Mouse (Mus musculus) lung, postnatal 4 days (tissue): ENCODE measurements at regions not wholly inside any gene's neighbourhood (a gene's known extent, or its start where the extent isn't known, plus 50 kb on each side); places are given as distances from the start of the nearest gene placed in this dataset.

Source experiments
- DNase-seq, 2 experiments: peaks; one replicate each; pipeline ENCODE4 v3.0.0; 2021

GRCm38 (mm10) chr4:81823566-81823965, 381.0 kb upstream of the Mpdz start:
- no peak for DNase-seq

- DNase-seq, result no peak
Measured at GRCm38 (mm10) chr4:81789274-81789673, 346.7 kb upstream of the Mpdz start.

- no peak for DNase-seq
Measured at GRCm38 (mm10) chr4:81788636-81789035, 346.0 kb upstream of the Mpdz start.

GRCm38 (mm10) chr4:81781971-81782370, 339.4 kb upstream of the Mpdz start:
- no peak for DNase-seq

DNA sequence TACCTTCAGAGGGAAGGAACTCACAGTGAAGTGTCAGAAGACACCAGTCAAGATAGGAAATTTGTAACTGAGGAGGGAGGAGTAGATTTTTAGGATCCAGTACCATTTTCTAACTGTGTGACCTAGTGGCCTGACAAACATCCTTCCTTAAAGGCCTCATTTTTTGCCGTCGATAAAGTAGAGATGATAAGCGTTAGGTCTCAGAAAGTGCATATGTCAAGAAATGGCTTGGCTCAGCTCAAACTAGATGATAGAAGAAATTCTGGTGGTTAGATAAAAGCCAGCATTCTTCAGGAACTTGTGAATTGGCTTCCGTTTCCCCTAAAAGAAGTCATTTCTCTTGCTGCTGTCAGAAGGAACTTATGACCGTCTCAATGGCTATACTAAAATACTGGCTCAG, 324.1 kb upstream of the Mpdz start:
- no peak for DNase-seq

- peak in 1 of 2 experiments; percentile 35 for DNase-seq
Measured at GRCm38 (mm10) chr4:81764026-81764867, 321.6 kb upstream of the Mpdz start.

DNA sequence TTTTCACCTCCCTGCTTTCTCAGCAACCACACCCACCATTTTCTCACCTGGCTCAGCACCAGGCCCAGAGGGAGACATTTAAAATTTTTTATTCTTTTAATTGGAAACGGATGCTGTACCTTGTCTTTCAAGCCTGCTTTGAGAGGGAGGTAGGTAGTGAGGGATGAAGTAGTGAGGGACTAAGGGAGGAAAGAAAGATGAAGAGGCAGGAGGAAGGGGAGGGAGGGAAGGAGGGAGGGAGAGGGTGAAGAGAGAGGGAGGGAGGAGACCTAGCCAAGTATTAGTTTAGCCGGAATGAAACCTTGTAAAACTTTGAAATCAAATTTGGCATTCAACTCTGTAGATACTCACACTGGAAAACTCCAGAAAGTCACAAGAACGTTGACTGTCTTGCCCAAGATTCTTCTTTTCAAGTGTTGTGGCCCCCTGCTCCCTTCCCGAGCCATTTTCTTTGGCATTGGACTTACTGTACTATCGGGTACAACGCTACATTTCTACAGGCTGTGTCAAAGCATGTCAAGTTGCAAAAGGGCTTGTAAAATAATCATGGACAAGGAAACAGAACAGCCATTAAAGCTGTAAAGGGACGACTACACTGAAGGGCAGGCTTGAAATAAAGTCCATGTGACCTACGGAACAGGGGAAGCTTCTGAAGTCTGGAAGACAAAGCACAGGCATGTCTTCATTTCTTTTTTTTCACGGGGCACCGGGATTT, 320.9 kb upstream of the Mpdz start:
- no peak for DNase-seq

DNA sequence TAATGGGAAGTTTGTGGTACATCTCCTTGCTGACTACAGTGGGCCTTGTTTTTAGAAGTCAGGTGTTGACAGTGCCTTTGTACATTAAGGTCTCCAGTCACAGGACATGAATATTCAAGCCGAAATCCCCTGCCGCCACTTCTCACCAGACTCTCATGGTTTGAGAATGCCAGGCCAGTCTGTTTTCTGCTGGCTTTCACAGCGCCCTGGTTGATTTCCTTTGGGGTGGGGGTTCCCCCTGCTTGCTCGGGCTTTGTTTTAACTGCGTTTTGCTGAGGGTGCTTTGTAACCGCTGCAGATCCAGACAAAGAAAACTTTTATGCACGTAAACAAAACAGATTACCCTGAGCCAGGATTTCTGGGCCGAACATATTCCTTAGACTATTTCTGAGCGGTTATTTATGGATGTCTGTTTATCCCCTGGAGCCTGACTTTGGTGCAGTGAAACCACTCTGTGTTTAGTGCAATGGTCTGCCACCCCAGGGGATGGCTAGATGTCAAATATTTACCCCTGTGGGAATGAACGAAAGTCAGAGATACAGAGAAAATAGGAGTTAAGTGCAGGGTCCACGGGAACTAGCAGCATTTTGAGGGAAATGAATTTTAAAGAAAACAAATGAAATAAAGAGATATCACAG, 320.1 kb upstream of the Mpdz start:
- DNase-seq, result no peak

GRCm38 (mm10) chr4:81757905-81758304, 315.3 kb upstream of the Mpdz start:
- DNase-seq, result no peak

GRCm38 (mm10) chr4:81744629-81745509, 302.3 kb upstream of the Mpdz start:
- peak; percentile 65 to 88 for DNase-seq

DNA sequence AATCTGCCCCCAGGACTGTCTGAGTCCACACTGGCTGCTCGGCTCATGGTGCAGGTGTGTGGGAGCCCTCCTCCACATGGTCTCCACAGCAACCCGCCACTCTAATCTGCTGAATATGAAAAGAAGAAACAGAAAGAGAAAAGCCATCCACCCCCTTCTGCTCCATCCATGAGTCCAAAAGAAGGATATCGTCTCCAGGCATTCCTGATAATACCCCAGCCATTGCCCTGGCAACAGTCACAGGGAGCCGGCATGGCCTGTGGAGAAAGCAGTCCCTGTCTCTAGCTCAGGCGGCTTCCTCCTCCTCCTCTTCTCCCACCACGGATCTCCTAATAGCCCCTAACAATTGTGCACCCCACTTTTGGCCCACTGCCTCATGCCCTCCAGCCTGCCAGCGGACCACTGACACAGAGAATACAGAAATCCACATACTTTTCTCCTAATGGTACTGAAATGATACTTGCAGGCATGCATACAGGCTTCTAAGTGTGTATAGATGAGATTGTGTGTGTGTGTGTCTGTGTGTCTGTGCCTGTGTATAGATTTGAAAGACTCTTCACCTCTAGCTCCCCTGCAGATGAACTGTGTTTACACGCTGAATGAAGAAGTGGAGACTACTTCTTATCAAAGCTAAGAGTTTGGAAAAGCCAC, 301.5 kb upstream of the Mpdz start:
- peak; percentile 15 to 49 for DNase-seq

DNA sequence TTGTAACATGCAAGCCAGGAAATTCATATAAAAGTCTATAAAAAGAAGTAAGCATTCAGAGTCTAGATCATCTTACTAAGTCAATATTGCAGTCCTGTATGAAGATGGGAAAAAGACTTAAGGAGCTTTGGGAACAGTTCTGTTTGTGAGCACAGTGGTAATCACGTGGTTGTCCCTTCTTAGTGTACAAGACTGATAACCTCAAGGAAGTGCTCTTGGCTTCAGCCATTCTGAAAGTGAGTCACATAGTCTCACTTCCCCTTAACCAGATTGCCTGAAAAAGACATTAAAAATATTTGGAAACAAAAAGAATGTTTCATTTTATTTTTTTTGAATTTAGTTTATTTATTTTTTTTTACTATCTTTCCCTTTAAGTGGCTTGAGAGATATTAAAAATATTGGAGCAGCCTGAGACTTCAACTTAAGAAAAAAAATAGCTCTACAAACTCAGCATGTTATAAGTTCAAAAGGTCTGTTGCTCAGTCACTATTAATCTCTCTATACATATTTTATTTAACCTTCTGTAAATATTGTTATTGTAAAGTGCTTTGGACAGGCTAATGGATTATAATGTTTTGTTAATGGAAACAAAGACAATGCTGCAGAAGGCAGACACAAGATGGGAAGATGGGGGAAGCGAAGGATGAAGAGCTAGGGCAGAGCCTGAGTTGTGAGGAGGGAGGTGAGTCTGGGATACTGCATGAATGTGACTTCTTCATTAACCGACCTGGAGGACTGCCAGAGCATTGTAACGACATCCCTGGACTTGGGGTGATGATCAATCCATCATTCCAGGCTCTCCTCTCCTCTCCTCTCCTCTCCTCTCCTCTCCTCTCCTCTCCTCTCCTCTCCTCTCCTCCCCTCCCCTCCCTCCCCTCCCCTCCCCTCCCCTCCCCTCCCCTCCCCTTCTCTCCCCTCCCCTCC, 300.2 kb upstream of the Mpdz start:
- DNase-seq, result no peak

- DNase-seq, result no peak
Measured at GRCm38 (mm10) chr4:81734391-81734790, 291.8 kb upstream of the Mpdz start.

DNA sequence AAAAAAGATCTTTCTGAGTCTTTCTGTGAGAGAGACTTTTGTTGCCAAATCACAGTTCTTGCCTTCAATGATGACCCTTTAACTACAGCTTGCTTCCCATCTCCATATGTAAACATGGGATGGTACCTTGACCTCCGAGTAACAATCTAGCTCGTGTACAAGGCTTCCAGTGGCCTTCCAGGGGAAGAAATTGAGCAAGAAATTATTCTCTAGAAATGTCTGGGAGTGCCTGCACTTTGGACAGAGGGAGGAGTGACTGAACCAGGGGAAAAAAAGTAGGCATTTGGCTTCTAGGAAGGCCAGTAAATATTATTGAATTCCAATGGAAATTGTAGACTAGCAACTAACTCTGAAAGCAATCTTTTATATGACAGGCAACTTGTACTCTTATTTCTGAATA, 287.8 kb upstream of the Mpdz start:
- no peak for DNase-seq

DNA sequence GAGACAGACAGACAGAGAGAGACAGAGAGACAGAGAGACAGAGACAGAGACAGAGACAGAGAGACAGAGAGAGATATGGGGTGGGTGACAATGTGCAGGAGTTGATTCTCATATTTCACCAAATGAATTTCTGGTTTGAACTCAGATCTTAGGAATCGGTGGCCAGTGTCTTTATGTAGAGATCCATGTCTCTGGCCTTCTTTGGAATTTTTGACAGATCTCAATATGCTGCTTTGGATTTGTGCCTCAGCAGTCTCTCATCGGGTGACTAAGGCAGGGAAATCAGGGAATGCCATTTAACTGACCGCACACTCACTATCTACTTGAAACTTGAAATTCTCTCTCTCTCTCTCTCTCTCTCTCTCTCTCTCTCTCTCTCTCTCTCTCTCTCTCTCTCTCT, 286.3 kb upstream of the Mpdz start:
- no peak for DNase-seq

DNA sequence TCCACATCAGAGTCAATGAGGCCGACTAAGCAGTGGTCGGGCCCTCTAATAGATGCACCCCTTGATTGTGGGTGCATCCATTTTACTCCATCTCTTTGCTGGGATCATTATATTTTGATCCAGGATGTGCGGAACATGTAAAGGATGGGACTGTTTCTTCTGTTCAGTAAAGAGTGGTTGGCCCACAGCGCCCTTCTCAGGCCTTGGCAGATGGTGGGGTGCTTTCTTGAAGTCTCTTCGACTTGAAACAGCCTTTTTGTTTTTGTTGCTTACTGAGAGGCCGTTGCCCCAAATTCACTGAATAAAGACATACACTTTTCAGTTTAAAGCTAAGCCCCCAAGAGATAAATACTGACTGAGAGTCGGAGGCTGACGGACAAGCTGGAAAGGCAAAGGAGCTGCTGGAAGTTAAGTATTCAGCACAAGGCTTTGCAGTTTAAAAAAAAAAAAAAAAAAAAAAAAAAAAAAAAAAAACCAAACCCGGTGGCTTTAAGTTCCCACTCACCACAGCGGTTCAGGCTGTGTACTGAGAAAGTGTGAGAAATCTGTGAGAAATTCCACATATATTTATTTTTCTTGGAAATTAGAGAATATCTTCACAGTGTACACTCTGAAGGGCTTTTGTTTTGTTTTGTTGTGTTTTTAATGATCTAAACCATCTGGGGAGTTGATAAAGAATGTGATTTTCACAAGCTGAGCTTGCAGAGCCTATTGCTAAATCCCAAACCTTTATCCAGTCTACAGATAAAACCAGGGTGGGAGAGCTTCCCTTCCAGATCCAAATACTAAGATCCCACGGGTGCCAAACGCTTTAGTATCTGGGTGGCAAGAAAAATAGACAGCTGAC, 285.3 kb upstream of the Mpdz start:
- DNase-seq, result peak; percentile 8 to 23

- DNase-seq, result no peak
Measured at GRCm38 (mm10) chr4:81726761-81727723, 284.4 kb upstream of the Mpdz start.

GRCm38 (mm10) chr4:81724751-81725150, 282.1 kb upstream of the Mpdz start:
- no peak for DNase-seq

GRCm38 (mm10) chr4:81712378-81712777, 269.8 kb upstream of the Mpdz start:
- DNase-seq, result no peak
